Comparison of ENCODE assay signal across 9 mouse cellular contexts in genomic region chr5:119685446-119686198, GRCm38 (mm10). TPM values are rescaled to one million over a fixed set of nuclear protein-coding genes. Genes with fewer than 3 reads are reported as not detected.
DNase-seq lines count a peak whose midpoint lies in the region; ATAC-seq lines count a peak whose summit lies in the region.
"Had no signal": no experiment of that assay in that cellular context is flagged by ENCODE, and none has a peak within 500 bp of the region (broad histone marks: within the 10 kb centered on the region; RNA-seq: fewer than 3 reads in every experiment).

No protein-coding gene starts in this region.

- H3K4me3 ChIP-seq in heart, embryonic 11.5 days (ENCODE audit: low read depth, low read length): peak overlapping the region; percentile 40
- peak overlapping the region; percentile 16; the same call in 1 of the 2 replicates for H3K4me3 ChIP-seq in hindbrain, embryonic 15.5 days
- H3K4me3 ChIP-seq in midbrain, embryonic 15.5 days: peak overlapping the region; percentile 2; the same call in 1 of the 2 replicates

- peak overlapping the region; percentile 75 for H3K4me2 ChIP-seq in heart, embryonic 11.5 days
- H3K4me2 ChIP-seq in hindbrain, embryonic 15.5 days: peak overlapping the region; percentile 27; the same call in 1 of the 2 replicates
- peak overlapping the region; percentile 10; the same call in 1 of the 2 replicates for H3K4me2 ChIP-seq in midbrain, embryonic 15.5 days

- peaks cover 14% of the 10 kb centered on the region for H3K4me1 ChIP-seq in heart, embryonic 11.5 days (ENCODE audit: control insufficient read depth, insufficient read depth, low read length)
- H3K4me1 ChIP-seq in hindbrain, embryonic 15.5 days (replicated peaks): 0 out of 2 replicates have a peak, but pooled peaks cover 6% of the 10 kb centered on the region
- 0 out of 2 replicates have a peak, but pooled peaks cover 3% of the 10 kb centered on the region for H3K4me1 ChIP-seq in midbrain, embryonic 15.5 days

- H3K9me3 ChIP-seq in heart, embryonic 11.5 days (replicated peaks; ENCODE audit: control insufficient read depth, low read length): no peaks in the 10 kb centered on the region
- H3K9me3 ChIP-seq in hindbrain, embryonic 15.5 days: no peaks in the 10 kb centered on the region
- no peaks in the 10 kb centered on the region for H3K9me3 ChIP-seq in midbrain, embryonic 15.5 days

- WGBS in heart, embryonic 11.5 days (ENCODE audit: insufficient replicate concordance): 2% methylated on average over 22 of the region's 22 CpGs
- 2% methylated on average over 22 of the region's 22 CpGs for WGBS in hindbrain, embryonic 15.5 days
- WGBS in midbrain, embryonic 15.5 days: 2% methylated on average over 20 of the region's 22 CpGs

- peaks cover 85% of the 10 kb centered on the region for H3K27me3 ChIP-seq in heart, embryonic 11.5 days (ENCODE audit: control insufficient read depth, insufficient read depth, low read length)
- H3K27me3 ChIP-seq in hindbrain, embryonic 15.5 days: peaks cover 98% of the 10 kb centered on the region
- H3K27me3 ChIP-seq in midbrain, embryonic 15.5 days (replicated peaks): peaks cover 96% of the 10 kb centered on the region

- DNase-seq in heart, adult 8-10 months (ENCODE audit: low spot score): no peak
- peak; percentile 47 to 67 for DNase-seq in adrenal gland, adult 18-20 months (ENCODE audit: low spot score in 2 of 2)
- no peak for DNase-seq in c-Kit-positive CD71-positive TER-119-positive erythroid progenitor cells, embryonic 14.5 days (ENCODE audit: low spot score)
- no peak for DNase-seq in urinary bladder, postnatal 10 days (ENCODE audit: low spot score)
- no peak for DNase-seq in layer of hippocampus, postnatal 25 days (ENCODE audit: extremely low spot score in 1 of 2, low spot score in 1 of 2)

- H3K27ac ChIP-seq in heart, embryonic 11.5 days (ENCODE audit: low read depth, low read length): no peak overlapping the region
- no peak overlapping the region for H3K27ac ChIP-seq in hindbrain, embryonic 15.5 days (replicated peaks)
- no peak overlapping the region for H3K27ac ChIP-seq in midbrain, embryonic 15.5 days

- H3K36me3 ChIP-seq in heart, embryonic 11.5 days (ENCODE audit: control insufficient read depth, insufficient read depth, low read length): no peaks in the 10 kb centered on the region
- no peaks in the 10 kb centered on the region for H3K36me3 ChIP-seq in hindbrain, embryonic 15.5 days
- H3K36me3 ChIP-seq in midbrain, embryonic 15.5 days (replicated peaks): no peaks in the 10 kb centered on the region
- H3K36me3 ChIP-seq: G1E had no signal

- ATAC-seq in heart, embryonic 11.5 days (replicated peaks; ENCODE audit: insufficient number of reproducible peaks, low FRiP score, low TSS enrichment): peak; percentile 37; the same call in 1 of the 2 replicates
- ATAC-seq in hindbrain, embryonic 15.5 days (ENCODE audit: low FRiP score, low read depth): no peak
- ATAC-seq in midbrain, embryonic 15.5 days (replicated peaks): no peak

- H3K9ac ChIP-seq in heart, embryonic 11.5 days (ENCODE audit: low read depth, low read length): peak overlapping the region; percentile 34; the same call in 1 of the 2 replicates
- no peak overlapping the region for H3K9ac ChIP-seq in hindbrain, embryonic 15.5 days
- H3K9ac ChIP-seq in midbrain, embryonic 15.5 days: no peak overlapping the region

RNA-seq across cellular contexts. Expression of gene Tbx3, which starts 15.2 kb away (rescaled TPM):
- 12.8 and 14.5 TPM in 2 replicates for polyA plus RNA-seq in heart, embryonic 11.5 days (2014; fragmentation: Nextera tagmentation; extraction: Ambion mirVana)
- total RNA-seq in heart, adult 8-10 months (2022): 10 to 100 TPM in 3 of 4 experiments, 1 to 10 TPM in 1; 8.9 to 12.7 (median 10.2) TPM
- total RNA-seq in adrenal gland, adult 18-20 months (2021): 100 to 1,000 TPM; 298 to 307 TPM
- 4.0 and 5.0 TPM in 2 replicates for polyA plus RNA-seq in hindbrain, embryonic 15.5 days (2015; fragmentation: Nextera tagmentation; extraction: Ambion mirVana)
- polyA plus RNA-seq in midbrain, embryonic 15.5 days (2015; fragmentation: Nextera tagmentation; extraction: Ambion mirVana): 2.9 and 4.7 TPM in 2 replicates
- 1 to 10 TPM; 2.9 to 3.1 TPM for total RNA-seq in layer of hippocampus, postnatal 25 days (2021)
- polyA plus RNA-seq: G1E had no signal

Comparison
In these comparisons a context has a peak if more than half of its experiments do, and no peak if none do; other contexts are left out.
1. H3K4me2 ChIP-seq: peak in every context shown above with its lines; median percentile 75 in heart, embryonic 11.5 days; 27 in hindbrain, embryonic 15.5 days; 10 in midbrain, embryonic 15.5 days.
2. DNase-seq: peak in adrenal gland, adult 18-20 months (2 of 2); none in heart, adult 8-10 months (single experiment), c-Kit-positive CD71-positive TER-119-positive erythroid progenitor cells, embryonic 14.5 days (single experiment), urinary bladder, postnatal 10 days (single experiment) and layer of hippocampus, postnatal 25 days (0 of 2).
3. RNA of gene Tbx3, which starts 15.2 kb away (total RNA-seq): 298 to 307 TPM in adrenal gland, adult 18-20 months; 8.9 to 12.7 TPM in heart, adult 8-10 months and 2.9 to 3.1 TPM in layer of hippocampus, postnatal 25 days; every median in the first group is over 10 times any median in the second.
4. Peak in every context shown above with its lines, with median percentiles within 50 percentile points of each other: H3K4me3 ChIP-seq.